ENCODE assay signal across 8 mouse cellular contexts in the genomic region with DNA sequence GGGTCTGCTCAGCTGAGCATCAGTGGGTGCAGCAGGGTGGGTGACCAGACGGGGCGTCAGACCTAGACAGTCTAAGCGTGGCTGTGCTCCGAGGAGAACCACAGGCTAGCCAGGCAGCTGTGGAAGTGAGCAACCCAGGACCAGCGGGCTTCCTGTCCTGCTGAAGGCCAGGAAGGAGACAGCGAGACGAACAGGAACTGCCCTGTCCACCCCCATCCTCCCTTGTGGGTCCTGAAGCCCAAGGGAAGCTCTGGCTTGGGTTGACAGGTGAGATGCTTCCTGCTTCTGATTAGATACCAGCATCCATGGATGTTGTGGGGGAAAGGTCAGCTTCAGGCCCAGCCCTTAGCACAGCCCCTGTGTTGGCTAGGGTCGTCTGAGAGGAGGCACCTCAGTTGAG. TPM values are rescaled to one million over a fixed set of nuclear protein-coding genes. Genes with fewer than 3 reads are reported as not detected.
DNase-seq lines count a peak whose midpoint lies in the region; ATAC-seq and TF ChIP-seq lines count a peak whose summit lies in the region.

No protein-coding gene starts in this region.

- H3K27ac ChIP-seq in lung, embryonic 14.5 days (ENCODE audit: low read depth) = peak overlapping the region; percentile 78; the same call in 1 of the 2 replicates
- H3K27ac ChIP-seq in midbrain, embryonic 12.5 days (replicated peaks) = peak overlapping the region; percentile 68

- no peak overlapping the region for H3K4me2 ChIP-seq in lung, embryonic 14.5 days
- no peak overlapping the region for H3K4me2 ChIP-seq in midbrain, embryonic 12.5 days (replicated peaks)

- no peaks in the 10 kb centered on the region for H3K9me3 ChIP-seq in lung, embryonic 14.5 days (ENCODE audit: low read depth, low read length)
- H3K9me3 ChIP-seq in midbrain, embryonic 12.5 days = no peaks in the 10 kb centered on the region

- 56% methylated on average over 8 of the region's 8 CpGs for WGBS in lung, embryonic 14.5 days
- 83% methylated on average over 8 of the region's 8 CpGs for WGBS in midbrain, embryonic 12.5 days

- DNase-seq in adrenal gland, adult 2 months = peak; percentile 47
- DNase-seq in adrenal gland, postnatal 25 days = no peak
- DNase-seq in lung, embryonic 14.5 days = no peak
- DNase-seq in lung, postnatal 36 days = no peak
- peak; percentile 59 for DNase-seq in kidney, adult 11 months
- DNase-seq in urinary bladder, postnatal 4 days (ENCODE audit: low spot score in 2 of 2) = no peak
- no peak for DNase-seq in spleen, postnatal 10 days (ENCODE audit: low spot score in 2 of 2)

- H3K9ac ChIP-seq in lung, embryonic 14.5 days = no peak overlapping the region
- peak overlapping the region; percentile 39; the same call in 1 of the 2 replicates for H3K9ac ChIP-seq in midbrain, embryonic 12.5 days (replicated peaks)

- H3K4me3 ChIP-seq in lung, embryonic 14.5 days (ENCODE audit: low read depth, low read length) = no peak overlapping the region
- no peak overlapping the region for H3K4me3 ChIP-seq in midbrain, embryonic 12.5 days

- no peak for ATAC-seq in lung, embryonic 14.5 days (ENCODE audit: insufficient read depth)
- no peak for ATAC-seq in midbrain, embryonic 12.5 days (ENCODE audit: low FRiP score, low read depth)

- H3K27me3 ChIP-seq in lung, embryonic 14.5 days (ENCODE audit: insufficient read depth, low read length) = no peaks in the 10 kb centered on the region
- no peaks in the 10 kb centered on the region for H3K27me3 ChIP-seq in midbrain, embryonic 12.5 days

- peaks cover 53% of the 10 kb centered on the region for H3K36me3 ChIP-seq in lung, embryonic 14.5 days (ENCODE audit: insufficient read depth)
- H3K36me3 ChIP-seq in midbrain, embryonic 12.5 days = peaks cover 56% of the 10 kb centered on the region

- no peaks in the 10 kb centered on the region for H3K4me1 ChIP-seq in lung, embryonic 14.5 days (ENCODE audit: insufficient read depth)
- peaks cover 27% of the 10 kb centered on the region for H3K4me1 ChIP-seq in midbrain, embryonic 12.5 days

- no peak for TF ChIP-seq CTCF in lung, embryonic 14.5 days (IDR thresholded peaks at IDR 0.05; ENCODE audit: low read depth)

RNA-seq across cellular contexts. Expression of gene Fbxl18, which starts 13.3 kb away (rescaled TPM):
- total RNA-seq in adrenal gland, adult 2 months (2021) = 10 to 100 TPM in 1 of 2 experiments, 1 to 10 TPM in 1; 9.6 to 11.4 TPM
- 42.3 and 44.3 TPM in 2 replicates for polyA plus RNA-seq in adrenal gland, adult 2 months (2012; rRNA removed)
- total RNA-seq in adrenal gland, postnatal 25 days (2021) = 14.5 and 19.8 TPM in 2 replicates
- 11.2 and 11.8 TPM in 2 replicates for polyA plus RNA-seq in lung, embryonic 14.5 days (2014; fragmentation: Nextera tagmentation; extraction: Ambion mirVana)
- 27.7 and 28.9 TPM in 2 replicates for polyA plus RNA-seq in midbrain, embryonic 12.5 days (2016; fragmentation: Nextera tagmentation; extraction: Ambion mirVana)

RNA-seq across cellular contexts. Expression of gene Actb, which starts 24.6 kb away (rescaled TPM):
- total RNA-seq in adrenal gland, adult 2 months (2021) = 1,000 to 10,000 TPM; 3,681 to 3,786 TPM
- polyA plus RNA-seq in adrenal gland, adult 2 months (2012; rRNA removed) = 3,805 and 4,221 TPM in 2 replicates
- 2,846 and 3,181 TPM in 2 replicates for total RNA-seq in adrenal gland, postnatal 25 days (2021)
- 16,801 and 17,929 TPM in 2 replicates for polyA plus RNA-seq in lung, embryonic 14.5 days (2014; fragmentation: Nextera tagmentation; extraction: Ambion mirVana)
- 12,547 and 14,098 TPM in 2 replicates for polyA plus RNA-seq in midbrain, embryonic 12.5 days (2016; fragmentation: Nextera tagmentation; extraction: Ambion mirVana)

Comparison
In these comparisons a context has a peak if more than half of its experiments do, and no peak if none do; other contexts are left out.
1. DNase-seq: peak in adrenal gland, adult 2 months (single experiment) and kidney, adult 11 months (single experiment); none in adrenal gland, postnatal 25 days (single experiment), lung, embryonic 14.5 days (single experiment), lung, postnatal 36 days (single experiment), urinary bladder, postnatal 4 days (0 of 2) and spleen, postnatal 10 days (0 of 2).